Mouse (Mus musculus) CH12.LX (cell line): ENCODE data around the gene Scaf1.

Source experiments
- CTCF ChIP-seq, 2 experiments: IDR thresholded peaks in 1 of 2; conservative IDR thresholded peaks in 1 of 2; 2 replicates each; pipeline ENCODE4 v1.5.1; 2011 to 2012; ENCODE audit warnings: low read depth in 2 of 2, low read length in 2 of 2, improper control_type of control experiment in 1 of 2, inconsistent platforms in 1 of 2, mild to moderate bottlenecking in 1 of 2, moderate library complexity in 1 of 2
- EP300 ChIP-seq: IDR thresholded peaks from 2 replicates; pipeline ENCODE4 v1.6.1; 2011; ENCODE audit warnings: low read length, improper control_type of control experiment
- ETS1 ChIP-seq: conservative IDR thresholded peaks from 2 replicates; pipeline ENCODE4 v1.6.1; 2012; ENCODE audit warnings: low read depth, mild to moderate bottlenecking, inconsistent platforms, low read length, improper control_type of control experiment, moderate library complexity
- MAFK ChIP-seq: IDR thresholded peaks from 2 replicates; pipeline ENCODE4 v1.6.1; 2011; ENCODE audit warnings: low read length, improper control_type of control experiment; ENCODE audit not compliant: insufficient replicate concordance
- MXI1 ChIP-seq: IDR thresholded peaks from 2 replicates; pipeline ENCODE4 v1.6.1; 2011; ENCODE audit warnings: mild to moderate bottlenecking, low read depth, low read length, improper control_type of control experiment
- POLR2A ChIP-seq: IDR thresholded peaks from 2 replicates; pipeline ENCODE4 v1.6.1; 2011; ENCODE audit warnings: low read depth, mild to moderate bottlenecking, improper control_type of control experiment, low read length
- TCF12 ChIP-seq: IDR thresholded peaks from 2 replicates; pipeline ENCODE4 v1.6.1; 2014; ENCODE audit warnings: low read depth, mild to moderate bottlenecking, inconsistent platforms, low read length, improper control_type of control experiment
- UBTF ChIP-seq: IDR thresholded peaks from 2 replicates; pipeline ENCODE4 v1.6.1; 2012; ENCODE audit warnings: low read depth, mild to moderate bottlenecking, inconsistent platforms, low read length, improper control_type of control experiment, moderate library complexity
- ZC3H11A ChIP-seq: IDR thresholded peaks from 2 replicates; pipeline ENCODE4 v1.6.1; 2012; ENCODE audit warnings: low read depth, mild to moderate bottlenecking, inconsistent platforms, low read length, improper control_type of control experiment

DNA sequence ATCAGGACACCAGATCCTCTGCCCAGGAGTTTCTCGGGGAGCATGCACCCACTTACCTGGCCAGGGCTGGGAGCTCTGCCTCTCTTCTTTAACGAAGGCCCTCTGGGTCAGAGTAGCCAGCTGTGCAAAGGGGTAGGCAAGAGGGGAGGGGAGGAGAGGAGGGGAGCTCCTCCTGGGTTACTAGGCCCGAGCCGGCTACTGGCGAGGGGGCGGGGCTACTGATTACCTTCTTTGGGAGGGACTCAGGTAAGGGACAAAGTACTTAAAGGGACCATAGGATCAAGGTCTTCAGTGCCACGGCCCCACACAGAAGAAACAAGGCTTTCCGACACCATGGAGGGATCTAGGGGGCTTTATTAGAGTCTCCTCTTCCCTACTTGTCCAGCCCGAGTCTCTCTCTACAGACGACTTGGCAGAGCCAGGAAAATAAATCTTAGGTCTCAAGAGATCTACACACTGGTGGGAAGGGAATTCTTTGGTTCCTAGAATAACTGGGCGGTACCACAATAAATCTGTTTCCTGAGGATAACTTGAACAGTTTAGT lies 45.4 kb upstream of the Scaf1 start:
- TF ChIP-seq UBTF (no peak), POLR2A (no peak), MXI1 (no peak), ZC3H11A (no peak), CTCF (conservative IDR thresholded peaks at IDR 0.05 in 1 of 2, IDR thresholded peaks at IDR 0.05 in 1 of 2; ENCODE audit: low read depth in 2 of 2, low read length in 2 of 2) (no peak), TCF12 (no peak), ETS1 (no peak), EP300 (no peak), MAFK (no peak)
